Mouse (Mus musculus): Measurements from ENCODE around the gene Xpr1. TPM values are rescaled to one million over a fixed set of nuclear protein-coding genes. Genes with fewer than 3 reads are reported as not detected.

Xpr1 gene
- polyA plus RNA-seq, 1 experiment, result not detected

GRCm38 (mm10) chr1:155388418-155388817 is 28.8 kb downstream of the Xpr1 start:
- Histone ChIP-seq H3K4me1 (ENCODE audit: control insufficient read depth, insufficient read depth, low read length) (peaks cover 7% of the 10 kb centered on the region), H3K27ac (ENCODE audit: insufficient read depth, low read depth, low read length) (no peak overlapping the region), H3K4me3 (ENCODE audit: insufficient read depth, low read depth, low read length) (no peak overlapping the region)
- 28% methylated on average over 1 of the region's 1 CpGs for WGBS
- TF ChIP-seq CTCF (IDR thresholded peaks at IDR 0.05; ENCODE audit: insufficient read depth, low read depth, low read length) (no peak), POLR2A (IDR thresholded peaks at IDR 0.05; ENCODE audit: insufficient read depth, low read depth, low read length) (no peak)

GRCm38 (mm10) chr1:155386551-155386950 is 30.7 kb downstream of the Xpr1 start:
- WGBS, result 46% methylated on average over 4 of the region's 4 CpGs
- H3K27ac ChIP-seq (ENCODE audit: insufficient read depth, low read depth, low read length), result no peak overlapping the region
- TF ChIP-seq CTCF (IDR thresholded peaks at IDR 0.05; ENCODE audit: insufficient read depth, low read depth, low read length) (no peak), POLR2A (IDR thresholded peaks at IDR 0.05; ENCODE audit: insufficient read depth, low read depth, low read length) (no peak)
- peaks cover 6% of the 10 kb centered on the region for H3K4me1 ChIP-seq (ENCODE audit: control insufficient read depth, insufficient read depth, low read length)
- no peak overlapping the region for H3K4me3 ChIP-seq (ENCODE audit: insufficient read depth, low read depth, low read length)

- TF ChIP-seq POLR2A (IDR thresholded peaks at IDR 0.05; ENCODE audit: insufficient read depth, low read depth, low read length) (no peak), CTCF (IDR thresholded peaks at IDR 0.05; ENCODE audit: insufficient read depth, low read depth, low read length) (no peak)
- Histone ChIP-seq H3K4me1 (ENCODE audit: control insufficient read depth, insufficient read depth, low read length) (peaks cover under 1% of the 10 kb centered on the region; the same call in 1 of the 2 replicates), H3K27ac (ENCODE audit: insufficient read depth, low read depth, low read length) (no peak overlapping the region), H3K4me3 (ENCODE audit: insufficient read depth, low read depth, low read length) (no peak overlapping the region)
- WGBS, result 78% methylated on average over 8 of the region's 8 CpGs
Measured at GRCm38 (mm10) chr1:155383319-155384302, 33.6 kb downstream of the Xpr1 start.

DNA sequence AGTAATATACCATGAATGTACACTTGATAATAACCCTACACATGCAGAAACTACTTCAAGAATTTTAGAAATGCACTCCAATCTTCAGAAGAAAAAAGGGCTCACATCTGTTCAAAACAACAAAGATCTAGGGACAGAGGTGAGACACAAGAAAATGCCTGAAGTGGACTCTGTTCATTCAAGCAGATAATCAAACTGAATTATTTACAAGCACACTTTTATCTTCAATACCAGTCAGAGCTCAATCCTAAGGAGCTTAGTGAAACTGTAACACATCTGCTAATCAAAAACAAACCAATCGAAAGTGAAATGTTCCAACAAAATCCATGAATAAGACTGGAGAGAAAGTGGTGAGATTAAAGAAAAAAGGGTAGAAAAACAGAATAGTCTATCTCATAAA is 35.3 kb downstream of the Xpr1 start:
- Histone ChIP-seq H3K27ac (ENCODE audit: insufficient read depth, low read depth, low read length) (no peak overlapping the region), H3K4me3 (ENCODE audit: insufficient read depth, low read depth, low read length) (no peak overlapping the region), H3K4me1 (ENCODE audit: control insufficient read depth, insufficient read depth, low read length) (no peaks in the 10 kb centered on the region)
- TF ChIP-seq POLR2A (IDR thresholded peaks at IDR 0.05; ENCODE audit: insufficient read depth, low read depth, low read length) (no peak), CTCF (IDR thresholded peaks at IDR 0.05; ENCODE audit: insufficient read depth, low read depth, low read length) (no peak)
- WGBS, result 58% methylated on average over 1 of the region's 1 CpGs

GRCm38 (mm10) chr1:155379289-155379688 is 37.9 kb downstream of the Xpr1 start:
- TF ChIP-seq CTCF (IDR thresholded peaks at IDR 0.05; ENCODE audit: insufficient read depth, low read depth, low read length) (no peak), POLR2A (IDR thresholded peaks at IDR 0.05; ENCODE audit: insufficient read depth, low read depth, low read length) (no peak)
- H3K27ac ChIP-seq (ENCODE audit: insufficient read depth, low read depth, low read length), result no peak overlapping the region
- 97% methylated on average over 1 of the region's 1 CpGs for WGBS
- no peak overlapping the region for H3K4me3 ChIP-seq (ENCODE audit: insufficient read depth, low read depth, low read length)
- H3K4me1 ChIP-seq (ENCODE audit: control insufficient read depth, insufficient read depth, low read length), result no peaks in the 10 kb centered on the region

DNA sequence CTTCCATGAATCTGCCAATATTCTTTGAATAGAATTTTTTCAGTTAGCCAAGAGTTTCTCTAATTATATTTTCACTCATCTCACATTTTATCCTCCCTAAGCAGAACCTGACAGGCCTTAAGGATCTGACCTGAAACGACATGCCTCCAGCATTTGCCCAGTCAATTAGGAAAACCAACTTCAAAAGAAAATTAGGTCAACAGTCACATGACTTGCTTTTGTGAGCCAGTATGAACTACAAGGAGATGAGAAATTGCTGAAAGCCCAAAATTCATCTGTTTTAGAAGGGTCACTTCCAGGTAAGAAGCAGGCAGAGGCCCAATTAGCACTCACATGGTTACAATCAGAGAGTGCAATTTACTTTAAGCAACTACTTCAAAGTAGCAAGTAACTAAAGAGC is 44.4 kb downstream of the Xpr1 start:
- no peak overlapping the region for H3K4me3 ChIP-seq (ENCODE audit: insufficient read depth, low read depth, low read length)
- H3K4me1 ChIP-seq (ENCODE audit: control insufficient read depth, insufficient read depth, low read length), result no peaks in the 10 kb centered on the region
- no peak overlapping the region for H3K27ac ChIP-seq (ENCODE audit: insufficient read depth, low read depth, low read length)
- WGBS, result 47% methylated on average over 1 of the region's 1 CpGs
- TF ChIP-seq CTCF (IDR thresholded peaks at IDR 0.05; ENCODE audit: insufficient read depth, low read depth, low read length) (no peak), POLR2A (IDR thresholded peaks at IDR 0.05; ENCODE audit: insufficient read depth, low read depth, low read length) (no peak)

GRCm38 (mm10) chr1:155370075-155370658 is 47.0 kb downstream of the Xpr1 start:
- H3K27ac ChIP-seq (ENCODE audit: insufficient read depth, low read depth, low read length), result no peak overlapping the region
- TF ChIP-seq CTCF (IDR thresholded peaks at IDR 0.05; ENCODE audit: insufficient read depth, low read depth, low read length), result no peak
- no peak for TF ChIP-seq POLR2A (IDR thresholded peaks at IDR 0.05; ENCODE audit: insufficient read depth, low read depth, low read length)
- 42% methylated on average over 2 of the region's 2 CpGs for WGBS
- H3K4me1 ChIP-seq (ENCODE audit: control insufficient read depth, insufficient read depth, low read length), result no peaks in the 10 kb centered on the region
- no peak overlapping the region for H3K4me3 ChIP-seq (ENCODE audit: insufficient read depth, low read depth, low read length)

DNA sequence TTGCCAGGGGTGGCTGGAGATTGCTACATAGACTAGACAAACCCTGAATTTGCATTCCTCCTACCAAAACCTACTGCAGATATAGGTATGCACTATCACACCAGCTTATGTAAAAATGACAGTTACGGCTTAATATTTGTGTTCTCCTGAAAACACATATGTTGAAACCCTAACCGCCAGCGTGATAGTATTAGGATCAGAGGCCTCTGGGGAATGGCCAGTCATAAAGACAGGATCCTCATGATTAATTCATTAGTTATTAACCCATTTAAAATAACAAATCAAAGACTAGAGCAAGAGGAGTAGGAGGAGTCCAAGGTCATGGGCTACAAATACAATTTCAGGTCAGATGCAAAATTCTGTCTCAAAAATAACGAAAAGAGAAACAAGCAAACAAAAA is 50.8 kb downstream of the Xpr1 start:
- 87% methylated on average over 4 of the region's 4 CpGs for WGBS
- Histone ChIP-seq H3K4me1 (ENCODE audit: control insufficient read depth, insufficient read depth, low read length) (0 out of 2 replicates have a peak, but pooled peaks cover 2% of the 10 kb centered on the region), H3K27ac (ENCODE audit: insufficient read depth, low read depth, low read length) (no peak overlapping the region), H3K4me3 (ENCODE audit: insufficient read depth, low read depth, low read length) (no peak overlapping the region)
- no peak for TF ChIP-seq CTCF (IDR thresholded peaks at IDR 0.05; ENCODE audit: insufficient read depth, low read depth, low read length)

DNA sequence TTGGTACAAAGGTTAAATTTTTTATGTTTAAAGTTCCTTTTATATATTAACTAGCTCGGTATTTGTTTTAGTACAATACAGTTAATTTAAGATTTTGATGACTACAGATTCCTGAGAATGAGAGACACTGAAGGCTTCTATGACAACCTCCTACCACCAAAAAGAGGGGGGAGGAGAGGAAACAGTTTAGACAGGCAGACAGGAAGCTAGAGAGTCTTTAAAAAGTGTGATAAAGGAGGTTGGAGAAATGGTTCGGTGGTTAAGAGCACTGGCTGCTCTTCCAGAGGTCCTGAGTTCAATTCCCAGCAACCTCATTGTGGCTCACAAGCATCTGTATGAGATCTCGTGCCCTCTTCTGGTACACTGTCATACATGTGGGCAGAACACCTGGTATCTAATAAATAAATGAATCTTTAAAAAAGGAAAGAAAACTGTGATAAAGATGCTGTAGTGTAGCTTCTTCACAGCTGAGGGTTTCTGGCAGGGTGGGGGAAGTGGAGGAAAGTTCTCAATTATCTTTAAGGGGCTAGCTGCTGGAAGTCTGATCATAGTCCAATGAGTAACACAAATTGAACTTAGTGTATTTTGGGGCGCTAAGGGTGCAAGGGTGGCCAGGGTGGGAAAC is 55.6 kb downstream of the Xpr1 start:
- WGBS, result 83% methylated on average over 4 of the region's 4 CpGs
- no peak overlapping the region for H3K4me3 ChIP-seq (ENCODE audit: insufficient read depth, low read depth, low read length)
- no peak for TF ChIP-seq CTCF (IDR thresholded peaks at IDR 0.05; ENCODE audit: insufficient read depth, low read depth, low read length)
- TF ChIP-seq POLR2A (IDR thresholded peaks at IDR 0.05; ENCODE audit: insufficient read depth, low read depth, low read length), result no peak
- no peak overlapping the region for H3K27ac ChIP-seq (ENCODE audit: insufficient read depth, low read depth, low read length)
- H3K4me1 ChIP-seq (ENCODE audit: control insufficient read depth, insufficient read depth, low read length), result 0 out of 2 replicates have a peak, but pooled peaks cover 2% of the 10 kb centered on the region

All from olfactory bulb, adult 2 months (tissue).